Mouse (Mus musculus) liver, embryonic 11.5 days (tissue): ENCODE data around the gene Bex3. TPM values are rescaled to one million over a fixed set of nuclear protein-coding genes. Genes with fewer than 3 reads are reported as not detected.

Experiments
- polyA plus RNA-seq: library from polyadenylated mRNA; unstranded; fragments of >200 nt; fragmentation: Nextera tagmentation; extraction: Ambion mirVana; gene quantifications from 2 replicates; pipeline ENCODE4 v1.2.1, GENCODE M21; 2014

Gene Bex3
- polyA plus RNA-seq, 1 experiment from 2014 or later = 530 TPM

Other genes starting within 250 kb of the Bex3 start
- gene Arxes1, start 236.9 kb upstream of the Bex3 start, polyA plus RNA-seq = 29.4 and 32.8 TPM in 2 replicates
- gene Bex2, start 202.0 kb upstream of the Bex3 start, polyA plus RNA-seq = 260 and 268 TPM in 2 replicates
- gene Nxf3, start 185.0 kb upstream of the Bex3 start, polyA plus RNA-seq = 0.23 and 0.25 TPM in 2 replicates
- gene Bex4, start 131.3 kb upstream of the Bex3 start, polyA plus RNA-seq = 307 and 310 TPM in 2 replicates
- 236 and 244 TPM in 2 replicates for gene Tceal8, start 97.9 kb upstream of the Bex3 start, polyA plus RNA-seq
- gene Tceal5, start 66.4 kb upstream of the Bex3 start, polyA plus RNA-seq = 1.2 and 1.6 TPM in 2 replicates
- 0.69 and 0.77 TPM in 2 replicates for gene Tceal7, start 55.5 kb upstream of the Bex3 start, polyA plus RNA-seq
- 195 and 210 TPM in 2 replicates for gene Bex1, start 54.7 kb upstream of the Bex3 start, polyA plus RNA-seq
- gene Tceal9, start 25.2 kb upstream of the Bex3 start, polyA plus RNA-seq = 373 and 393 TPM in 2 replicates
- not detected in 2 replicates for gene Kir3dl1, start 247.7 kb downstream of the Bex3 start, polyA plus RNA-seq